Mouse (Mus musculus) bone marrow, adult 2 months (tissue): Measurements from ENCODE around the gene Vamp8.

Experiments
- CTCF ChIP-seq: fragments of 200-500 bp; IDR thresholded peaks from 2 replicates; pipeline ENCODE4 v1.5.1; 2011; ENCODE audit warnings: low read length, control low read depth; ENCODE audit not compliant: control insufficient read depth, insufficient read depth
- POLR2A ChIP-seq: fragments of 200-500 bp; IDR thresholded peaks from 2 replicates; pipeline ENCODE4 v1.6.1; 2011; ENCODE audit warnings: low read depth, mild to moderate bottlenecking, control low read depth, low read length, borderline replicate concordance; ENCODE audit not compliant: control insufficient read depth

- TF ChIP-seq CTCF (no peak), POLR2A (no peak)
Observed at GRCm38 (mm10) chr6:72350214-72350613, 40.3 kb downstream of the Vamp8 start.
